Mouse (Mus musculus) C3H10T1/2 (cell line): ENCODE measurements around the gene Clic1. TPM values are rescaled to one million over a fixed set of nuclear protein-coding genes. Genes with fewer than 3 reads are reported as not detected.

Experiments used
- polyA plus RNA-seq, 2 experiments: library from polyadenylated mRNA; unstranded; fragments of >200 nt; fragmentation: generic; extraction: Trizol; gene quantifications; one replicate each; pipeline ENCODE4 v1.2.1; 2012; ENCODE audit warnings: missing spikeins in 2 of 2

The Clic1 gene
- polyA plus RNA-seq, 2 experiments: 603 to 758 TPM

Other genes starting within 250 kb of the Clic1 start
- gene Cyp21a1, start 245.4 kb upstream of the Clic1 start, polyA plus RNA-seq: under 1 TPM in 1 of 2 experiments, not detected in 1; 0.09 TPM
- 10 to 100 TPM; 38.4 to 44.5 TPM for gene Stk19, start 213.0 kb upstream of the Clic1 start, polyA plus RNA-seq
- gene Dxo, start 212.9 kb upstream of the Clic1 start, polyA plus RNA-seq: 10 to 100 TPM; 47.7 to 51.0 TPM
- 10 to 100 TPM; 19.7 to 48.2 TPM for gene Skiv2l, start 199.8 kb upstream of the Clic1 start, polyA plus RNA-seq
- 100 to 1,000 TPM in 1 of 2 experiments, 10 to 100 TPM in 1; 65.1 to 134 TPM for gene Nelfe, start 199.6 kb upstream of the Clic1 start, polyA plus RNA-seq
- gene Cfb, start 187.4 kb upstream of the Clic1 start, polyA plus RNA-seq: 1 to 10 TPM in 1 of 2 experiments, under 1 TPM in 1; 0.09 to 1.2 TPM
- gene Zbtb12, start 170.5 kb upstream of the Clic1 start, polyA plus RNA-seq: 10 to 100 TPM in 1 of 2 experiments, 1 to 10 TPM in 1; 7.9 to 21.3 TPM
- gene Gm20547, start 167.9 kb upstream of the Clic1 start, polyA plus RNA-seq: not detected
- under 1 TPM; 0.44 to 0.51 TPM for gene C2, start 151.7 kb upstream of the Clic1 start, polyA plus RNA-seq
- 100 to 1,000 TPM; 206 to 224 TPM for gene Ehmt2, start 151.5 kb upstream of the Clic1 start, polyA plus RNA-seq
- not detected for gene Slc44a4, start 135.5 kb upstream of the Clic1 start, polyA plus RNA-seq
- gene Neu1, start 118.7 kb upstream of the Clic1 start, polyA plus RNA-seq: 10 to 100 TPM in 1 of 2 experiments, 1 to 10 TPM in 1; 6.2 to 20.0 TPM
- gene Hspa1b, start 90.7 kb upstream of the Clic1 start, polyA plus RNA-seq: 10 to 100 TPM in 1 of 2 experiments, 1 to 10 TPM in 1; 5.1 to 34.0 TPM
- gene Gm20481, start 80.1 kb upstream of the Clic1 start, polyA plus RNA-seq: not detected
- gene Hspa1a, start 77.8 kb upstream of the Clic1 start, polyA plus RNA-seq: under 1 TPM; 0.08 to 0.32 TPM
- 1 to 10 TPM in 1 of 2 experiments, under 1 TPM in 1; 0.16 to 1.9 TPM for gene Hspa1l, start 77.3 kb upstream of the Clic1 start, polyA plus RNA-seq
- 100 to 1,000 TPM in 1 of 2 experiments, 10 to 100 TPM in 1; 85.9 to 302 TPM for gene Lsm2, start 68.1 kb upstream of the Clic1 start, polyA plus RNA-seq
- 100 to 1,000 TPM; 118 to 278 TPM for gene Vars, start 49.0 kb upstream of the Clic1 start, polyA plus RNA-seq
- gene Vwa7, start 33.4 kb upstream of the Clic1 start, polyA plus RNA-seq: under 1 TPM; 0.02 to 0.09 TPM
- gene Sapcd1, start 21.9 kb upstream of the Clic1 start, polyA plus RNA-seq: 1 to 10 TPM in 1 of 2 experiments, under 1 TPM in 1; 0.81 to 2.6 TPM
- 1 to 10 TPM; 2.2 to 3.3 TPM for gene Msh5, start 3.2 kb upstream of the Clic1 start, polyA plus RNA-seq
- gene Ddah2, start 9.1 kb downstream of the Clic1 start, polyA plus RNA-seq: 100 to 1,000 TPM in 1 of 2 experiments, 10 to 100 TPM in 1; 66.2 to 309 TPM
- gene Ly6g6c, start 15.4 kb downstream of the Clic1 start, polyA plus RNA-seq: 1 to 10 TPM in 1 of 2 experiments, under 1 TPM in 1; 0.11 to 1.9 TPM
- gene Mpig6b, start 16.2 kb downstream of the Clic1 start, polyA plus RNA-seq: under 1 TPM in 1 of 2 experiments, not detected in 1; 0.14 TPM
- not detected for gene Ly6g6e, start 26.9 kb downstream of the Clic1 start, polyA plus RNA-seq
- not detected for gene Ly6g6d, start 28.1 kb downstream of the Clic1 start, polyA plus RNA-seq
- not detected for gene Ly6g6f, start 35.6 kb downstream of the Clic1 start, polyA plus RNA-seq
- 100 to 1,000 TPM in 1 of 2 experiments, 10 to 100 TPM in 1; 38.3 to 112 TPM for gene Abhd16a, start 39.3 kb downstream of the Clic1 start, polyA plus RNA-seq
- not detected for gene Ly6g5c, start 58.3 kb downstream of the Clic1 start, polyA plus RNA-seq
- gene Ly6g5b, start 65.5 kb downstream of the Clic1 start, polyA plus RNA-seq: under 1 TPM; 0.12 to 0.45 TPM
- gene Gpank1, start 71.5 kb downstream of the Clic1 start, polyA plus RNA-seq: 10 to 100 TPM; 21.2 to 31.6 TPM
- 100 to 1,000 TPM; 326 to 608 TPM for gene Csnk2b, start 72.1 kb downstream of the Clic1 start, polyA plus RNA-seq
- 10 to 100 TPM in 1 of 2 experiments, 1 to 10 TPM in 1; 6.0 to 17.0 TPM for gene D17H6S53E, start 76.4 kb downstream of the Clic1 start, polyA plus RNA-seq
- gene Apom, start 82.1 kb downstream of the Clic1 start, polyA plus RNA-seq: under 1 TPM in 1 of 2 experiments, not detected in 1; 0.44 TPM
- 100 to 1,000 TPM; 261 to 413 TPM for gene Bag6, start 85.2 kb downstream of the Clic1 start, polyA plus RNA-seq
- 100 to 1,000 TPM; 216 to 365 TPM for gene Prrc2a, start 114.9 kb downstream of the Clic1 start, polyA plus RNA-seq
- gene Aif1, start 126.1 kb downstream of the Clic1 start, polyA plus RNA-seq: under 1 TPM in 1 of 2 experiments, not detected in 1; 0.47 TPM
- 10 to 100 TPM in 1 of 2 experiments, 1 to 10 TPM in 1; 1.9 to 10.8 TPM for gene Lst1, start 138.5 kb downstream of the Clic1 start, polyA plus RNA-seq
- under 1 TPM; 0.05 to 0.06 TPM for gene Ltb, start 144.5 kb downstream of the Clic1 start, polyA plus RNA-seq
- gene Tnf, start 152.0 kb downstream of the Clic1 start, polyA plus RNA-seq: not detected
- under 1 TPM; 0.12 to 0.13 TPM for gene Lta, start 155.4 kb downstream of the Clic1 start, polyA plus RNA-seq
- gene Gm16181, start 170.9 kb downstream of the Clic1 start, polyA plus RNA-seq: under 1 TPM in 1 of 2 experiments, not detected in 1; 0.20 TPM
- gene Atp6v1g2, start 183.7 kb downstream of the Clic1 start, polyA plus RNA-seq: 1 to 10 TPM; 1.8 to 4.6 TPM
- 10 to 100 TPM; 26.9 to 35.6 TPM for gene Nfkbil1, start 185.8 kb downstream of the Clic1 start, polyA plus RNA-seq
- 100 to 1,000 TPM; 295 to 318 TPM for gene Ddx39b, start 191.8 kb downstream of the Clic1 start, polyA plus RNA-seq
- gene H2-D1, start 212.8 kb downstream of the Clic1 start, polyA plus RNA-seq: 10 to 100 TPM; 15.2 to 43.8 TPM